Mouse (Mus musculus) cerebral cortex, adult 2 months (tissue): Measurements from ENCODE around the gene Gm16253.

Experiments
- WGBS: fragments of 180-500 bp; shearing (Covaris S2); methylation state at CpG from one replicate; pipeline ENCODE4 v1.1.7; 2018; 5-methylcytosine and 5-hydroxymethylcytosine counted together

Gm16253 gene

GRCm38 (mm10) chr3:96573611-96574511 is 2.9 kb upstream of the Gm16253 start:
- WGBS, result 88% methylated on average over 19 of the region's 19 CpGs

- 87% methylated on average over 8 of the region's 8 CpGs for WGBS
These were observed 1.4 kb upstream of the Gm16253 start for GRCm38 (mm10) chr3:96575272-96575984.

GRCm38 (mm10) chr3:96576005-96576658 is 652 bp upstream of the Gm16253 start:
- WGBS, result 40% methylated on average over 14 of the region's 14 CpGs

GRCm38 (mm10) chr3:96577566-96577965 is 782 bp downstream of the Gm16253 start:
- WGBS, result 63% methylated on average over 4 of the region's 4 CpGs

- 65% methylated on average over 12 of the region's 12 CpGs for WGBS
These were observed 1.9 kb downstream of the Gm16253 start for GRCm38 (mm10) chr3:96578561-96579238.

GRCm38 (mm10) chr3:96579239-96579750 is 2.5 kb downstream of the Gm16253 start:
- whole genome bisulfite sequencing, result 80% methylated on average over 4 of the region's 4 CpGs

- WGBS, result 9% methylated on average over 16 of the region's 16 CpGs
These were observed 3.2 kb downstream of the Gm16253 start for GRCm38 (mm10) chr3:96579885-96580454.

- 79% methylated on average over 6 of the region's 6 CpGs for WGBS
These were observed 4.4 kb downstream of the Gm16253 start for GRCm38 (mm10) chr3:96581141-96581540.

GRCm38 (mm10) chr3:96581771-96582515 is 5.2 kb downstream of the Gm16253 start:
- WGBS, result 90% methylated on average over 16 of the region's 16 CpGs

- WGBS, result 93% methylated on average over 5 of the region's 5 CpGs
These were observed 6.6 kb downstream of the Gm16253 start for GRCm38 (mm10) chr3:96583386-96583785.

- 80% methylated on average over 4 of the region's 4 CpGs for WGBS
These were observed 13.9 kb downstream of the Gm16253 start for GRCm38 (mm10) chr3:96590657-96591056.

- 1% methylated on average over 10 of the region's 10 CpGs for WGBS
These were observed 16.6 kb downstream of the Gm16253 start for GRCm38 (mm10) chr3:96593374-96593773.

GRCm38 (mm10) chr3:96593790-96594560 is 17.2 kb downstream of the Gm16253 start, which contains the start of gene Polr3gl:
Gene Polr3gl (minus strand): TSS chr3:96594181.
- WGBS, result under 1% methylated on average over 37 of the region's 38 CpGs

- 83% methylated on average over 5 of the region's 5 CpGs for WGBS
These were observed 18.1 kb downstream of the Gm16253 start for GRCm38 (mm10) chr3:96594851-96595250.

GRCm38 (mm10) chr3:96595661-96596060 is 18.9 kb downstream of the Gm16253 start:
- WGBS, result 23% methylated on average over 6 of the region's 6 CpGs

- WGBS, result 2% methylated on average over 23 of the region's 23 CpGs
These were observed 19.5 kb downstream of the Gm16253 start, which contains the start of gene Ankrd34a for GRCm38 (mm10) chr3:96596228-96596707. Gene Ankrd34a (plus strand): TSS chr3:96596636.

GRCm38 (mm10) chr3:96596855-96597254 is 20.1 kb downstream of the Gm16253 start:
- WGBS, result 4% methylated on average over 12 of the region's 12 CpGs

GRCm38 (mm10) chr3:96597435-96597891 is 20.7 kb downstream of the Gm16253 start:
- under 1% methylated on average over 40 of the region's 40 CpGs for WGBS
